Mouse (Mus musculus): ENCODE measurements around the gene Gpr182.

Gene Gpr182

DNA sequence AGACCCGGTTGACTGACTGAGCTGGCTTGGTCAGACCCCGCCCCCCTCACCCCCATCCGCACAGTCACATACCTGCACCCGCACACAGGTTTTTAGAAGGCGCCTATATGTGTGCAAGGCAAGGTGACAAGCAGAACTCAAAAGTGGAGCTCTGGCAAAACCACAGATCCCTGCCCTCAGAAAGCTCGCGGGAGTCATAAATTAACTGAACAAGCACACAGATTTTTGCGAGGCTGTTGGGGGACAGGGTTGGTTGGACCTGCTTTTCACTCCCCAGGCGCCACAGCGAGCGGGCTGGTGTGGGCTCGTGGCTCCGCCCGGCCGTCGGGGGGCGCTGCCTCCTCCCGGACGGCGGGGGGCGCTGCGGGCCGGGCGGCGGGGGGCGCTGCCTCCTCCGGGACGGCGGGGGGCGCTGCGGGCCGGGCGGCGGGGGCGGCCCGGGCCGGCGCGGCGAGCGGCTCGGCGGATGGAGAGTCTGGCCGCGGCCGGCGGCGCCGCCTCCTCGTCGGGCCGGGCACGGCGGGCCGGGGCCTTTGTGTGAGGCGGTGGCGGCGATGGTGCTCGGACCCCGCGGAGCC, 12.4 kb downstream of the Gpr182 start, which contains the start of gene Zbtb39:
TSS of gene Zbtb39 (plus strand) at position 456 of the 578 bp plus-strand sequence.
- DNase-seq (ENCODE audit: low read depth, low spot score) = no peak

DNA sequence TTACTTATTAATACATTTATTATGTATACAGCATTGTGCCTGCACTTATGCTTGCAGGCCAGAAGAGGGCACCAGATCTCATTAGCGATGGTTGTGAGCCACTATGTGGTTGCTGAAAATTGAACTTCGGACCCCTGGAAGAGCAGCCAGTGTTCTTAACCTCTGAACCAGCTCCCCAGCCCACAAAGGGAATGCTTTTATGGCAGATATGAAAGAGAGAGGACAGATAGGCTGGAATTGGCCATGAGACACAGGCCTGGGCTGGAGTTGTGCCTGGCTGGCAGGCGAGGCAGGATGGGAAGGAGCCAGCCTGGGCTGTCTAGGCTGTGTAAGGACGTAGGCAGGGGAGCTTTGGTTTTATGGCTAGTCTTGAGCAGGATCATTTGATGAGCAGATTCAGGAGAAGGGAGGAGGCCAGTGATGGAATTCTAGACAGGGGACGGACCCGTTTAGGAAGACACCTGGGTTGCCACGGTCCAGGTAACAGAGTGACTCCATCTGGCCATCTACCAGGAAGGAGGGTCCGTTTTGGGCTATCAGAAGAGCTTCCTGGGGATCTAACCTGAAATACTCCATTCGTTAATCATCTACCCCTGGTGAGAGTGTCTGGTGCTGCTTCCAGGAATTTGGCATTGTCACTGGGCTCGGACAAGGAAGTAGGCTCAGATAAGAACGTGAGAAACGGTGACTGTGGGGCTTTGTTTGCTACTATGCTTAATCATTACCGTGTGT, 13.2 kb downstream of the Gpr182 start:
- no peak for DNase-seq (ENCODE audit: low read depth, low spot score)

DNA sequence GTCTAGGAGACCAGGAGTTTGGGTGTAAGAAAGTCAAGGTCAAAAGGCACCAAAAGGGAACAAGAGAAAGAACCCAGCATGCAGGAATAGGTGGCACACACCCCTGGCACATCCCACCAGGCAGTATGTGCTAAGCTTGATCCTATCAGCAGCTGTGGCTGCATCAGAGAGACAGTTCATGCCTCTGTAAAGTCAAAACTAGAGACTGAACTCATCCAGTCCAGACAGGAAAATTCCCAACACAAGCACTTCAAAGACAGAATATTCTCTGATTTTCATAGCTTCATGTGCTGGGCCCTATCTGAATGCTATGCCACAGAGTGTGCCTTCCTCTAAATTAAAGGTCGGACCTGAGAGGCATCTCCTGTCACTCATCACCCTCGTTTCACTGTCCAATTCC, 14.0 kb downstream of the Gpr182 start:
- DNase-seq (ENCODE audit: low read depth, low spot score) = no peak

DNA sequence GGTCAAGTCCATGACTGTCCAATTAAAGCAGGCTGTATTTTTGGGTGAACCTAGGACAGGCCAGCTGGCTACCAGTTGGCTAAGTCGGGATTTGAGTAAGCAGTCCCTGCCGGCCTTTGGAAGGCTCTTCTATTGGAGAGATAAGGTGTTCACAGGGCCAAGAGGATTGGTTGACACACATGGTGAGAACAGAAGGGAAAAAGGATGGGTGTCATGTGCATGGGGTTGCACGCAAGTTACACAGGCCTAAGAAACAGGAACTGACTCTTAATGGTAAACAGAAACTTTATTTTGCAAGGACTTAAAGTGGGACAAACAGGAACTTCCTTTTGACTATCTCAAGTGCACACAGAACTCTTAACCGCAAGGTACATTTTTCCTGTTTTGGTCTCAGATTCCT, 14.6 kb downstream of the Gpr182 start:
- no peak for DNase-seq (ENCODE audit: low read depth, low spot score)

DNA sequence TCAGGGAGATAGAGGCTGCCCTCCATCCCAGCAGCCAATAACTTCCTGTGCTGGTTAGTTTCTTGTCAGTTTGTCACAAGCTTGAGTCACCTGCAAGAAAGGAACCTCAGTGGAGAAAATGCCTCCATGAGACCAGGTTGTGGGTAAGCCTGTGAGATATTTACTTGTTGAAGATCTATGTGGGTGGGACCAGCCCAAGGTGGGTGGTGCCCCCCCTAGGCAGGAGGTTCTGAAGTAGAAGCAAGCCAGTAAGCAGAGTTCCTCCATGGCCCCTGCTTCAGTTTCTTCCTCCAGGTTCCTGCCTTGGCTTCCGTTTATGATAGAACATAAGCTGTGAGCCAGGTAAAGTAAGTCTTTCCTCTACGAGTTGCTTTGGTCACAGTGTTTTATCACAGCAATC, 15.3 kb downstream of the Gpr182 start:
- no peak for DNase-seq (ENCODE audit: low read depth, low spot score)

DNA sequence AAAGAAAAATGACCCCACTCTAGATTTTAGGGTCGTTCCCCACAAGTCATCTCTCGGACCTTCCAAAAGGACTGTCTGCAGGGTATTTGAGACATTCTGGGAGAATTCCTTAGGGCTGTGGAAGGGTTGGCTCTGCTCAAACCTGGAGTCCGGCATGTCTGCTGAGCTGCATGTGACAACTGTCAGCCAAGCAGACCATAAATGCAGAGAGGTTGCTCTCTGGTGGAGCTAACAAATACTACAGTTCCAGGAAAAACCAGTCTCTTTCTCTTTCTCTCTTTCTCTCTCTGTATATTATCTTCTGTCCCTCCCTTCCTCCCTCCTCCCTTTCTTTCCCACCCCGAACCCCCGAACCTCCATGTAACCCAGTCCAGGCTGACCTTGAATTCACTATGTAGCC, 17.1 kb downstream of the Gpr182 start:
- no peak for DNase-seq (ENCODE audit: low read depth, low spot score)

DNA sequence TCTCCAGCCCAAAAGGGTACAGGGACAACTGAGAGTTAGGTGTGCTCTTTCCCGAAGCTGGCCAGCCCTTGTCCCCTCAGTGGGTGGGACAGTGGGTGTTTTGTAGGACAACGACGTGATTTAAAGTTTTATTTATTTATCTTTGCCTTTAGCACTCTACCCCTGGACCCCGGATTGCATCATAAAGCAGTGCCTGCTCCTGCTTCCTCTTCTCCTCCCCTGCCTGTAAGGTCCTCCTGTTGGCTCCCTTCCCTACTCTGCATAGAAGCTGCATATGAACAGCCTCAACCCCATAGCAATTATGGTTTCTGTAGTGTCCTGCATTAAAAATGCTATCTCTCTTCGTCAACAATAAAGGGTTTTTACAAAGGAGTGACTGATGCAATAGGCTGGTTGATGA, 20.1 kb downstream of the Gpr182 start:
- DNase-seq (ENCODE audit: low read depth, low spot score) = no peak

DNA sequence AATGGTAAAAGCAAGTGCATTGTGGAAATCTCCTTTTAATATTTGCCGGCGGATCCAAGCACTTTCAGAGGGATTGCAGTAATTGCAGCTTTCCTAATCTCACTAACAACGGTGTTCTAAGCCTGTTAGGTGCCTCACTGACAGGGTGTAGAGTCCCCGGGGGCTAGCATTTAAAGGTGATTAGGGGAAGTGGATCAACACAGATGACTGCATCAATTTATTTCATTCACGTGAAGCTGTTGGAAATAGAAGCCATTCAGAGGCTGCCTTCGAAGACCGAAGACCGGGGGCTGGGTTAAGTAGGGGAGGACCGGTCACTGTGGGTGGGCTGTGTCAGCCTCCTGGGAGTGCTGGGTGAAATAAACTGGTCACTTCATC, 20.6 kb downstream of the Gpr182 start:
- DNase-seq (ENCODE audit: low read depth, low spot score) = no peak

DNA sequence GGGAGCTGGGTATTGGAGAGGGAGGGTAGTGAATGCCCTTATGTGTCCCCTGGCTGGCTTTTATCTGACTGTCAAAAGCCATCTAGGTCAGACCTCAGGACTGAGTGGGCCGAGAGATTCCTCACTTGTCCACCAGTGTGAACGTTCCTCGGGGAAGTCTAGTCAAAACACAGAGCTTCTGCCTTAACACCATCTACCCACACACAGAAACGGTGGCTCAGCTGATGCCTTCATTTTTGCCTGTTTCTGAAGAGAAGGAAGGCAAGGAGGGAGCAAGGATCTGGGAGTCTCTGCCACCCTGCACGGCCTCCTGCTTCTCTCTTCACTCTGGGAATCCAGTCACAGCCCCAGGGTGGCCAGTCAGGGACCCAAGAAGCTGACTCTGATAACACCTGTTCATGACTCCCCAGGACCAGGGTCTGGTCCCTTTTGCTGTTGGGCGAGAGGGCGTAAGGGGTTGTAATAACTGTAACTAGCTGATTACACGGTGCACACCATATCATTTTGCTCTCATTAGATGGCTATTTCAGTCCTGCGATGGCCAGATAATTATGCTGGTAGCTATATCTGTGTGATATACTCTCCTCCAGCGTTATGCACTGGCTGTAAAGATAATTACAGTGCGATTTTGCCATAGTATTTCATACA, 21.1 kb downstream of the Gpr182 start:
- no peak for DNase-seq (ENCODE audit: low read depth, low spot score)

DNA sequence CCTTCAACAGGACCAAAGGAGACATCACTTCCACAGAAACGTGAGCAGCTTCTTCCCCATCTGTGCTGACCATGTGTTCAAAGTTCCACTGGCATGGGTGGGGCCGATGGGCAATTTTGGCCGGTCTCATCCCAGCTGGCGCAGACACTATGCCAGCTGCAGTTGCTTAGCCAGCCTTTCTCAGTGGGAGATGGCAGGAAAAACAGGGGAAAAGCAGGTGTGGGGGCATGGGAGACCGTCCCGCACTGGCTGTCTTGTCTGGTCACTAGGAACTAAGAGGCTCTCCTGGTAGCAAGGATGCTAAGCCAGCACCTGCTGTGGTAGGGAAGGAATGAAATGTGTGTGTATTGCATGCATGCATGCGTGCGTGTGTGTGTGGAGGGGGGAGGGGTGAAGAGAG, 23.1 kb downstream of the Gpr182 start:
- DNase-seq (ENCODE audit: low read depth, low spot score) = no peak

DNA sequence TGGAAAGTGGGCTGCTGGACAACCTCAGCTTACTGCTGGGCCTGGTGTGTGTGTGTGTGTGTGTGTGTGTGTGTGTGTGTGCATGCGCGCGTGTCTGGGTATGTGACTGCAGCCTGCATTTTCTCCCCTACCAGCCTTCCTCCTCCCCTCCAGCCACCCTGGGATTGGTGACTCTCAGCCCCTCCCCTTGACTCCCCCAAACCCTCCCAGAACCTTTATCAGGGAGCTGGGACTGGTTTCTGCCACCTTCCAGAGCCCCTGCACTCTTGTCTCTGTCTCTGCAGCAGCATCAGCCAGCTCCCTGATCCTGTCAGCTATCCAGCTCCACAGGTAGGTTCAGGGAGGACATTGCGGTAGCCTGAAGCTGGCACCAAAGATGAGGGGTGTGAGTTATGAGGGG, 26.4 kb downstream of the Gpr182 start:
- no peak for DNase-seq (ENCODE audit: low read depth, low spot score)

DNA sequence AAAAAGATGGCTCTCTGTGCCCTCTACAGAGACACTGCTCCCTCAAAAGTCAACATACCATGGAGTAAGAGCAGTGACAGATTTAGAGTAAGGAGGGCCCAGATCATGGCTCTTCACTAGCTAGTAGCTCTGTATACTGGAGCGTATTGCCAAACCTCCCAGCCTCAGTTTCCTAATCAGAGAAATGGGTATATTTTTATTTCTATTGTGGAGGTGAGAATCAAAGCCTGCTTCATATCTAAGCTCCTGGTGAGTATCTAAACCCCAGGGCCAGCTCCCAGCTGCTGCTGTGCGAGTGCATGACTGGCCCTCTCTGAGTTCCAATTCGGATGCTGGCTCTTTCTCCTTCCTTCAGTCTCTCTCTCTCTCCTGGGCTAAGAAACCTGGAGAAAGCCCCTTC, 27.4 kb downstream of the Gpr182 start, which contains the start of gene Tac2:
TSS of gene Tac2 (plus strand) at position 301 of the 400 bp plus-strand sequence.
- DNase-seq (ENCODE audit: low read depth, low spot score) = no peak

DNA sequence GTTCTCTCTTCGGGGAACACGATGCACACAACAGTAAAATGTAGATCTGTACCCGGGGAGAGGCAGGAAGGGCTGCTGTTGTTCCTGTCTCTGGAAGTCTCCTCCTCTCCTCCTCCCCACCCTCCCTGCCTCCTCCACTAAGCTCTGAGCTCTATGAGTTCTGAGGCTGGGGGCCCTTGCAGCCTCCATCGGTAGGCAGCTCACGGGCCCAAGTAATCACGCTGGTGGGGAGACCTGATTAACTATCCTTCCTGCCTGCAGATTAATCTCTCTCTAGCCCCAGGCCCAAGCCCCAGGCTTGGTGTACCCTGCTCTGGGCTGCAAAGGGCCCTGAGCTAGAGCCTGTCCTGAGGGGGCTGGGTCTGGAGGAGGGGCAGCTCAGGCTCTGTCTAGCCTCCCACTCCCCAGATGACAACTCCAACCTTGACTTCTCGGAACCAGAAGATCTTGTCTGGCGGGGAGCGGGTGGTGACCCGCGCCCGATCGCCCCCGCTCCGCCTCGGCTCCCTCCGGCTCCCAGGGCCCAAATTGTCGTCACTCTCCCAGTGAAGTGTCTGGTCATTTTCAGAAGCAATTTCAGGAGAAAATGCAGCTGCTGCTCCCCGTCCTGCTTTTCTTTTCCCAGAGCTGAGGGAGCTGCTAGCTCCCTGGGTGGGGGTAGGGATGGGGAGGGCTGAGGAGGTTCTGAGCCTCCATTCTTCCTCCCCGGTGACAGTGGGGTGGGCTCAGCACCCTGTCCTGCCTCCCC, 29.7 kb downstream of the Gpr182 start:
- no peak for DNase-seq (ENCODE audit: low read depth, low spot score)

DNA sequence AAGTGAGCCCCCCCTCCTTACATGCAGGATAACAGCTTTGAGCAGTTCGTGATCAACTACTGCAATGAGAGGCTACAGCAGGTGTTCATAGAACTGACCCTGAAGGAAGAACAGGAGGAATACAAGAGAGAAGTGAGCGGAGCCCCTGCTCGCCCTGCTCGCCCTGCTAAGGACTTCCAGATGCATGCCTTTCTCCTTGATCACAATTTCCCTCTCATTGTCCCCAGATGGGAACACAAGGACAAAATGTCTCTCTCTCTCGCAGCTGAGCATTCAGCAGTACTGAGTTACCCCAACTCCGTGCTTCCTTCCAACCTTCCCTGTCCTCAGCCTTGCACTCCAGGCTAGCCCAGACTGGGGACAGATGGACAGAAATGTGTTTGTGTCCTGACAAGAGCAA, 38.8 kb downstream of the Gpr182 start:
- DNase-seq (ENCODE audit: low read depth, low spot score) = no peak

DNA sequence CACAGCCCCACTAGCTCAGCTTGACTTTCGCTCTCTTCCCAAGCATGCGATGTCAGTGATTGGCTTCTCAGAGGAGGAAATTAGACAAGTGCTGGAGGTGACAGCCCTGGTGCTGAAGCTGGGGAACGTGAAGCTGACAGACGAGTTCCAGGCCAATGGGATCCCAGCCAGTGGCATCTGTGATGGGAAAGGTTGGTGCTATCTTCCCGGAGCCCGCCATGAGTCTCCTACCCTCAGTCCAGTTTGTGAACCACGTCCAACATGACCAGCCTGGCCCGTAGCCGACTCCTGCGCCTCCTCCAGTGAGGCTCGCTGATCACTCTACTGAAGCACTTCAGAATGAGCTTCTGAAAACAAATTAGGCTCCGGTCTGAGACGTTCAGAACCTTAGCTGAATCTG, 41.2 kb downstream of the Gpr182 start:
- DNase-seq (ENCODE audit: low read depth, low spot score) = no peak

DNA sequence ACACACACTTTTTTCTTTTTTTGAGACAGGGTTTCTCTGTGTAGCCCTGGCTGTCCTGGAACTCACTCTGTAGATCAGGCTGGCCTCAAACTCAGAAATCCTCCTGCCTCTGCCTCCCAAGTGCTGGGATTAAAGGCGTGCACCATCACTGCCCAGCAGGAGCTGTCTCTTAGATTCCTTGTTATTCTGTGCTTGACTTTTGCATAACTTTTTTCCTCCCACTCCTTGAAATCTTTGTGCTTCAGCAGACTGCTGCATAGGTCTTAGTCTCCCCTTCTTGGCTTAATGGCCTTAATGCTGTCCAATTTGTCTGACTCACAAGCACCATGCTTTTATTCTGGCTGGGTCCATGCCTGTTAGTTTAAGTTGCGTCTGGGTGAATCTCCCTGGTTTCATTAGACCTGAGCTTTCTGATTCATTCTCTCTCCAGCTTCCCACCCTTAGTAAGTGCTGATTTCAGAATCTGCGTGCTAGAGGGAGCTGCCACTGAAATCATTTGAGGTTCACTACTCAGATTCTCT, 42.6 kb downstream of the Gpr182 start:
- DNase-seq (ENCODE audit: low read depth, low spot score) = no peak

DNA sequence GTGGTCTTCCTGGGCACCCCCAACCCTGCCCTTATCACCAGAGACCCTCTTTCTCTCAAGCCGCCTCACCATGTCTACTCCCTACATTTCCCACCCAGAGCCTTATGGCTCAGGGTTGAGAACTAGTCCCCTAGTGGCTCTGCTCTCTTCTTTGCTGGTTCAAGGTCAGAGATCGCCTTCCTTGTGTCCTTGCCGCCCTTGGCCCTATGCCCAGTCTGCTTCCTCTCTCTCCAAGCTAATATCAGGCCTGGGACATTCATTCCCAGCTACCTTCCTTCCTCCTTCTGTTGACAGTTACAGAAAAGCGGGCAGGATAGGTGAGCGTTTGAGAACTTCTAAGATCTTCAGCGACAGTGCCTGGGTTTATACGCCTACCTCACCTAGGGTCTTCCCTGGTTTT, 43.8 kb downstream of the Gpr182 start:
- no peak for DNase-seq (ENCODE audit: low read depth, low spot score)

DNA sequence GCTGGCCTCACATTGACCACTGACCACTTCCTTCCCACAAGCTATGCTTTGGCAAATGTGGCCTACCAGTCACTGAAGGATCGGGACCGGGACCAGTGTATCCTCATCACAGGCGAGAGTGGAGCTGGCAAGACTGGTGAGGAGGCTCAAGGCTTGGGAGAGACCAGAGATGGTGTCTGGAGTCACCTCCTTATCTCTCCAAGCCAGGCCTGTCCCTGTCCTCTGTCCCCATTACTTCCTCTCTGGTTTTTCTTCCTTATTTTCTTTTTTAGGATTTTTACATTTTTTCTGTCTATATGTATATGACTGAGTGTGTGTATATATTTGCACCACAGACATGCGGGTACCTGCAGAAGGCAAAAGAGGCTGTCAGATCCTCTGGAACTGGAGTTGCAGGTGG, 45.7 kb downstream of the Gpr182 start:
- DNase-seq (ENCODE audit: low read depth, low spot score) = no peak

DNA sequence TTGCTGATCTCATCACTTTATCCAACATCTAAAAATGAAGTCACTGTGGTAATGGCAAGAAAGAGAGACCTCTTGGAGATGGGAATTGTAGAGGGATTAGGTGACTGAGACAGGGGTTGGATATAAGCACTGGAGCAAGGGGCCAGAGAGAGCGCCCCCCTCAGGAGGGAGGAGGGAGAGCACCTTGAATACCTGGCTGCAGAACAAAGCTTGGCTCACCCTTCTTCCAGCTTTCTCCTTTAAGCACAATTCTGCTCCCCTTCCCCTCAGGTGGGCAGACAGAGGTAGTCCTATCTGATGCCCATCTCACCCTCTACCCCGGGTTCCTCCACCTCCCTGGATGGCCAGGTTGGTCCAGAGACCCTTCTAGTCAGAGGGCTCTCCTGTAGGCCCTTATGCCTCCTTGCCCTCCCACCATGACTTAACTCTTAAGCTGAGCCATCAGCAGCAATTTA, 46.7 kb downstream of the Gpr182 start, which contains the start of gene Myo1a:
TSS of gene Myo1a (plus strand) at position 405 of the 455 bp plus-strand sequence.
- DNase-seq (ENCODE audit: low read depth, low spot score) = no peak

DNA sequence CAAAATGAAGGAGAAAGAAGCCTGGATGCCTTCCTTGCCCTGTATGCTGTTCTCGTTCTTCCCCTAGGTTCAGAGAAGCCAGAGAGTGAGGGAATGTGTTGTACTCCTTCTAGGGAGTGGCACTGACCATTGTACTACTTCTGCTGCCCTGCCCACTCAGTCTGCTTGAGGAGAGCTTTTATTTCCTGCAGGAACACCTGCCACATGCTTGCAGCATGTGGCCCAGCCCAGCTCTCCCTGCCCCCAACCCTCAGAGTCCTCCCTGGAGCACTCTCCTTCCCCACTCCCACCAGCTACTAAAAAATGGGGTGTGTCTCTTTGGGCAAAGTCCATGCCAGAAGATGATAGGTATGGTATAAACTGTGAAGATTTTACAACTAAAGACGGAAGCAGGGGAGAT, 47.2 kb downstream of the Gpr182 start:
- DNase-seq (ENCODE audit: low read depth, low spot score) = no peak

DNA sequence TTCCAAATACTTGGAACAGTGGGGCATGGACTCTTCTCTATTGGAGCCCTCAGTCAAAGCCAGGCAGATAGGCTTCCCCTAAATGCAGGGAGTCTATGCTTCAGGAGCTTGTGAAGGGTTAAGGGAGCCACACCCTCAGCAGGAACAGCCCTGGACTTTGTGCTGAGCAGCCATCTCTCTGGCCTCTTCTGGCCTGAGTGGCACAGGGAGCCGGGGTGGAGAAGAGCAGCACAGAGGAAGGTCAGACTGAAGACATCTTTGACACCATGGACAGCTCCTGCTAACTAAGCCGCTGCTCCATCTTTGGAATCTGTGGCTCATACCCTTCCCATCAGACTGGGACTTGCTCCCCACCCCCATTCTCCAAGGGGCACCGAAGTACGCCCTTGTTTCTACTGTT, 48.2 kb downstream of the Gpr182 start:
- DNase-seq (ENCODE audit: low read depth, low spot score) = no peak

DNA sequence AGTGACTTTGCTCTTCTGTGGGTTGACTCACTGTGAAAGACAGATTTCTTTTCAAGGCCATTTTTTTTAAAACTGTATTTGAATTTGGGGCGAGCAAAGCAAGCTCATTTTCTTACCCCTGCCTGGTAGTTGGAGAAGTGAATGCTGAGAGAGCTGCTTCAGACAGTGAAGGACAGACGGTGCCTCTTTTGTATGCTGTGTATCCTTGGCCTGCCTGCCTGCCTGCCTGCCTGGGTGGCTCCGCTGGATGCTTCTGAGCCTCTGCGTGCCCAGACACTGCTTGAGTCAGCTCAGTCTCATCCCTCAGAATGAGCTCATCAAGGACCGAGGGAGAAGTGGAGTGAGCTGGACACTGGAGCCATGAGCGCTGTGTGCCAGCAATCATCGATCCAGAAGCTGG, 52.6 kb downstream of the Gpr182 start:
- no peak for DNase-seq (ENCODE audit: low read depth, low spot score)
